Mouse (Mus musculus) MEL-GATA-1-ER (cell line): ENCODE measurements around the gene Olfr1395.
"Not testable (repeated sequence)": the region's sequence is repeated elsewhere in the genome, so short reads cannot be mapped to it uniquely, and the experiment has no call there.

Experiments used
- DNase-seq: peaks from one replicate; pipeline ENCODE4 v3.0.0-alpha.2; 2012; ENCODE audit warnings: low read depth; ENCODE audit errors: extremely low read depth

Gene Olfr1395

GRCm38 (mm10) chr11:49170576-49170975 lies 28.5 kb downstream of the Olfr1395 start:
- DNase-seq = peak; percentile 29

DNA sequence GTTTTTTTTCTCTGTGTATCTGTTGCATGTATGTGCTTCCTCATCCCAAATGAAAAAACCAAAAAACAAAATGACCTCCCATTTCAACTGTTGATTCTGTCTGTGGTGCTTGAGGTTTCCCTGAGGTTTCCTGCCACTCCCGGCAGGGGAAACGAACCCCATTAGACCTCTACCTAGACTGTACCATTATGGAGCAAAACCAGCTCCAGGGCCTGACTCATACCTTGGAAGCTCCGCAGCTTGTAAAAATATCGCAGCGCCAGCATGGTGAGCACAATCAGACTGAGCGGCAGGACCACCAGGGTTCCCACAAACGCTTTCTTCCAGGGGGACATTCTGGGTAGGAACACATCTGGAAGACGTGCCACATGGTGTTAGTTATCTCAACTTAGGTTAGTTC lies 33.3 kb downstream of the Olfr1395 start:
- no peak for DNase-seq

DNA sequence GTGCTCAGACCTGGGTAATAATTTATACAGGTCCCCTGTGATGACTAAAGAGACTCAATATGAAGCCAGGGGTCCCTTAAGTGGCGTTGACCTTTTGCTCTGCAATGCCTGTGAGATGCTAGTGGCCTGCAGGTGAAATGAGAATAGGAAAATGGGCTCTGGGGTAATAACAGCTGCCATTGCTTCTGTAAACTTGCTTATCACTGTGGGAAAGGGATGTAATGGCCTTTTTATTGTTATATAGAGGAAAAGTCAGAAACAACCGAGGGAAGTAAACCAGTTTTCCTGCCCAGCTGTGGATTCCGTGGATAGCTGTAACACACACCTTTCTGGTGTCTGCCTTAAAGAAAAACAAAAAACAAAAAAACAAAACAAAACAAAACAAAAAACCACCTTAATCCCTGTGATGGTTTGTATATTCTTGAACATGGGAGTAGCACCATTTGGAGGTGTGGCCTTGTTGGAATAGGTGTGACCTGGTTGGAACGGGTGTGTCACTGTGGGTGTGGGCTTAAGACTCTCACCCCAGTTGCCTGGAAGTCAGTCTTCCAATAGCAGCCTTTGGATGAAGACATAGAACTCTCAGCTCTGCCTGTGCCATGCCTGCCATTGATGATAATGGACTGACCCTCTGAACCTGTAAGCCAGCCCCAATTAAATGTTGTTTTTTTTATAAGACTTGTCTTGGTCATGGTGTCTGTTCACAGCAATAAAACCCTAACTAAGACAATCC lies 34.1 kb downstream of the Olfr1395 start:
- DNase-seq = not testable (repeated sequence)

DNA sequence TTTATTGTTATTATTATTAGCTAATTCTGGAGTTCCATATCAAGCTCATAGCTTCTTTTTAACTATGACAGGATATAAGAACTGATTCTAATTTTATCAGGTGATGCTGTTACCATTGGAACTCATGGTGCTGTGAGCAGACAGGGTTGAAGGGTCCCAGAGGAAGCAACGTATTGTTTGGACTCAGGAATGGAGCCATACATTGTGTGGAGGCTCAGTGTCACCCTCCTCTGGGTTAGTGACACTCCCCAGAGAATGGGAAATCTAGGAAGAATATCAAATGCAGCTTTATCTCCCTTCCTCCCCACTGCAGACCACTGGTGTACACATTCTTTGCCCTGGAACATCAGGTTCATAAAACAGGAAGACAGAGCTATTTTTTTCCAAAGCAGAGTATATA lies 41.1 kb downstream of the Olfr1395 start:
- no peak for DNase-seq

- DNase-seq = no peak
Measured at GRCm38 (mm10) chr11:49186452-49186851, 44.4 kb downstream of the Olfr1395 start.

DNA sequence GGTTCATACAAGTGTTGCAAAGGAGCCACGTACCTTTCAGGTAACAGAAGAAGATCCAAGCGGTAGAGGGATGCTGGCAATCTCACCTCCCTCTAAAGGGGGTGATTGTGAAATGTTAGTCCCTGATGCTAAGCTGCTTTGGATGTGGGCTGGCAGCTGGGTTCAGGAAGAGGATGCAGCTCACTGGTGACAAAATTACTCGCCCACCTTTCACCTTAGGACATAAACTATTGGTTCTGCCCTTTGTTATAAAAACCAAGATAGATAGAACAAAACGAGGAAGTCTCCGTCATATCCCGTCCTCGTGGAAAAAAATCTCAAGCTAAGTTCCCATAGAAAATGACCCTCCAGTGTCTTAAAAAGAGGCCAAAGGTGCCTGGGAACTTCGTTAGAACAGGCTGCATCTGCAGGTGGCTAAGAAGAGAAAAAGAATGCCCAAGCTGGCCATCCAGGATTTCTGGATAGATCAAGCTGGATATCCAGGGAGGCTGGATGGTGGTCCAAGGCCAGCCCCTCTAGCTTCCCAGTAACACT lies 44.9 kb downstream of the Olfr1395 start, which contains the start of gene Btnl9:
Gene Btnl9 (minus strand): TSS at position 205 of the 534 bp plus-strand sequence.
- DNase-seq = no peak

GRCm38 (mm10) chr11:49187701-49188100 lies 45.6 kb downstream of the Olfr1395 start:
- no peak for DNase-seq

GRCm38 (mm10) chr11:49189737-49190136 lies 47.7 kb downstream of the Olfr1395 start:
- peak; percentile 22 for DNase-seq

DNA sequence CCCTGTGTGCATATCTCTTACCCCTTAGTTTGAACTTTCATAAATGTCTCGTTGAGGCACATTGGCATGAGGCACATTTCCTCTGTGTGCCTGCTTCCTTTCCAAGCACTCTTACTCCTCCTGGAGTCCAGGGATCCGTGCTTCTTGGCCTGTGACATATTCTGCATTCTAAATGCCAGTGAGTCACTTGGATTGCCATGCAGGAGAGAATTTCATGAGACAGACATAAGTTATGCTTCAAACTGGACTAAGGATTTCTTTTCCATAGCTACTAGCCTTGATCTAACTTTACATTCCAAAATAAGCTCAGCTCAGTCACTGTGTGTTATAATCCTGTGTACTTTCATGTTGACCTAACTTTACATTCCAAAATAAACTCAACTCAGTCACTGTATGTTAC lies 49.0 kb downstream of the Olfr1395 start:
- DNase-seq = no peak

DNA sequence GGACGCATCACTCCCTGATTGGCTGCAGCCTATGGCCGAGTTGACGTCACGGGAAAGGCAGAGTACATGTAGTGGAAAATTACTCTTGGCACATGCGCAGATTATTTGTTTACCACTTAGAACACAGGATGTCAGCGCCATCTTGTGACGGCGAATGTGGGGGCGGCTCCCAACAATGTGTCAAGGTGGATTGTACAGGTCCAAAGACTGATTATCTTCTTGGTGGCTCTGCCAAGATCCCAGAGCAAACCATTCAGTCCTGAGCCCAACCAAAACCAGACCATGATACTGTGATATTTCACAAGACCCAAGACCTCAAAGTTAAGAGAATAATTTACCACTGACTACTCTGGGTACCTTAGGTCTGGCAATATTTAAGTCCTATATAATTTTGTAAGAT lies 52.7 kb downstream of the Olfr1395 start:
- DNase-seq = not testable (repeated sequence)

DNA sequence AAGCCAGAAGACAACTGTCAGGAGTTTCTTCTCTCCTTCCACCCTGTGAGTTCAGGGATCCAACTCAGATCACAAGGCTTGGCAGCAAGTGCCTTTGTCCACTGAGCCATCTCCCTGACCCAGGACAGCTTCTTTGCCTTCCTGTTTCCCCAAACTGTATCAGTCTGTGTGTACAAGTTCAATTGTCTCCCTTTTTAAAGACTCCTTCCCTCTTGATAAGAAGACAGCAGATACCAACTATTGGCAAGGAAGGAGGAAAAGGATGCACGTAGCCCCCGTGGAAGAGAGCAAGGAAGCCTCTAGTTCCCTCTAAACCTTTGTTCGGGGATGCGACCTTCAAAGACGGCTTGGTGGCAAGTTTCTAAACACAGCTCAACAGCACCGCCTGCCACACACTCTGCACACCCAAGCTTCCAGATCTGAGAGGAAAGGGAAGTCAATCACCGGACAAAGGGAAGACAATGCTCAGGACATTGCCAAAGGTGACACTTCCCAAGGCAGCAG lies 53.8 kb downstream of the Olfr1395 start:
- DNase-seq = no peak
